Mouse (Mus musculus) heart, postnatal 0 days (tissue): Measurements from ENCODE around the gene Pip4k2b.

ENCODE experiments used
- CTCF ChIP-seq: IDR thresholded peaks from 2 replicates; pipeline ENCODE4 v1.5.1; 2016; ENCODE audit warnings: antibody characterized with exemption, control low read depth, low read depth
- EP300 ChIP-seq: IDR thresholded peaks from 2 replicates; pipeline ENCODE4 v1.6.1; 2016; ENCODE audit warnings: antibody characterized with exemption, low read depth

GRCm38 (mm10) chr11:97744063-97744717 is at the start of gene Pip4k2b:
- TF ChIP-seq CTCF (no peak), EP300 (no peak)
